8 mouse cellular contexts compared by ENCODE assay signal in the genomic region with DNA sequence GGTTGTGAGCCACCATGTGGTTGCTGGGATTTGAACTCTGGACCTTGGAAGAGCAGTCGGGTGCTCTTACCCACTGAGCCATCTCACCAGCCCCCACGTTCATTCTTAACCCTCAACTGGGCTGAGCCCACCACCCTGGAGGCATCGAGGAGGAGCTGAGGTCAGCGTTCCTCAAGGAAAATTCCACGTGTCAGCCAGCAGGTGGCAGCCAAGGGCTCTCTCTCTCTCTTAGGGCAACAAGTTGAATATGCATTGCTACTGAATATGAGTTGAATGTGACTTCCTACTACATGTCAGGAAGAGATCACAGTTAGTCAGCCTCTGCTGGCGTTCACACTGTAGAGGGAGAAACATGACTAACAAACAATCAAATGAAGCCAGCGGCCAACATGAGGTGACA. TPM values are rescaled to one million over a fixed set of nuclear protein-coding genes. Genes with fewer than 3 reads are reported as not detected.
DNase-seq lines count a peak whose midpoint lies in the region; ATAC-seq and TF ChIP-seq lines count a peak whose summit lies in the region.

No protein-coding gene starts in this region.

- no peak overlapping the region for H3K4me3 ChIP-seq in midbrain, embryonic 14.5 days (replicated peaks; ENCODE audit: low read depth, low read length)
- no peak overlapping the region for H3K4me3 ChIP-seq in midbrain, embryonic 16.5 days (ENCODE audit: low read depth, low read length)
- H3K4me3 ChIP-seq in embryonic fibroblast, embryonic 13.5 days (ENCODE audit: insufficient read depth, low read length) = no peak overlapping the region

- DNase-seq in gastrocnemius, adult 18-20 months (ENCODE audit: low spot score) = peak; percentile 61
- DNase-seq in gastrocnemius, postnatal 36 days = no peak
- peak; percentile 82 for DNase-seq in midbrain, embryonic 14.5 days
- peak; percentile 69 for DNase-seq in adrenal gland, postnatal 25 days
- DNase-seq in lung, postnatal 4 days = peak; percentile 47 to 68
- DNase-seq in thymus, postnatal 10 days (ENCODE audit: low spot score in 2 of 2) = peak; percentile 28 to 72

- no peak overlapping the region for H3K9ac ChIP-seq in midbrain, embryonic 14.5 days (replicated peaks; ENCODE audit: low read length)
- H3K9ac ChIP-seq in midbrain, embryonic 16.5 days (ENCODE audit: low read depth, low read length) = no peak overlapping the region

- peak; percentile 72; the same call in 1 of the 2 replicates for TF ChIP-seq CTCF in embryonic fibroblast, embryonic 13.5 days (IDR thresholded peaks at IDR 0.05; ENCODE audit: borderline replicate concordance, insufficient read depth, low read length)

- intact Hi-C loops in gastrocnemius, postnatal 36 days (cut with DNase I) = loop anchor here (10.0 kb wide), 1 partner anchor 213 kb away; no protein-coding TSS in a partner anchor

- H3K4me1 ChIP-seq in midbrain, embryonic 14.5 days (ENCODE audit: control insufficient read depth, insufficient read depth, low read length) = peaks cover 21% of the 10 kb centered on the region
- H3K4me1 ChIP-seq in midbrain, embryonic 16.5 days (ENCODE audit: control insufficient read depth, insufficient read depth, low read length) = peaks cover 20% of the 10 kb centered on the region
- no peaks in the 10 kb centered on the region for H3K4me1 ChIP-seq in embryonic fibroblast, embryonic 13.5 days (ENCODE audit: control insufficient read depth, insufficient read depth, low read length)

- H3K27ac ChIP-seq in midbrain, embryonic 14.5 days (replicated peaks; ENCODE audit: low read depth, low read length) = no peak overlapping the region
- H3K27ac ChIP-seq in midbrain, embryonic 16.5 days (ENCODE audit: low read length) = no peak overlapping the region
- H3K27ac ChIP-seq in embryonic fibroblast, embryonic 13.5 days (ENCODE audit: insufficient read depth, low read length) = no peak overlapping the region

- no peaks in the 10 kb centered on the region for H3K9me3 ChIP-seq in midbrain, embryonic 14.5 days (ENCODE audit: control insufficient read depth, low read length)
- H3K9me3 ChIP-seq in midbrain, embryonic 16.5 days (replicated peaks; ENCODE audit: control insufficient read depth, low read length, poor library complexity, severe bottlenecking) = no peaks in the 10 kb centered on the region

- peaks cover 53% of the 10 kb centered on the region for H3K27me3 ChIP-seq in midbrain, embryonic 14.5 days (ENCODE audit: control insufficient read depth, insufficient read depth, low read length)
- H3K27me3 ChIP-seq in midbrain, embryonic 16.5 days (ENCODE audit: control insufficient read depth, insufficient read depth, low read depth, low read length) = peaks cover 36% of the 10 kb centered on the region

- no peak for ATAC-seq in midbrain, embryonic 14.5 days (ENCODE audit: low FRiP score, low TSS enrichment)
- ATAC-seq in midbrain, embryonic 16.5 days = no peak

- no peak for TF ChIP-seq POLR2A in embryonic fibroblast, embryonic 13.5 days (IDR thresholded peaks at IDR 0.05; ENCODE audit: low read depth, low read length)

- 24% methylated on average over 7 of the region's 7 CpGs for WGBS in midbrain, embryonic 14.5 days
- WGBS in midbrain, embryonic 16.5 days = 22% methylated on average over 7 of the region's 7 CpGs

- no peak overlapping the region for H3K4me2 ChIP-seq in midbrain, embryonic 14.5 days (ENCODE audit: low read length)
- H3K4me2 ChIP-seq in midbrain, embryonic 16.5 days (ENCODE audit: low read length) = no peak overlapping the region

- no peaks in the 10 kb centered on the region for H3K36me3 ChIP-seq in midbrain, embryonic 14.5 days (ENCODE audit: control insufficient read depth, insufficient read depth, low read length)
- H3K36me3 ChIP-seq in midbrain, embryonic 16.5 days (ENCODE audit: control insufficient read depth, insufficient read depth, low read length) = no peaks in the 10 kb centered on the region

RNA-seq across cellular contexts. Expression of gene Fbxo2, which starts 7.9 kb away (rescaled TPM):
- total RNA-seq in gastrocnemius, adult 18-20 months (2021) = under 1 TPM; 0.18 to 0.28 TPM
- total RNA-seq in gastrocnemius, postnatal 36 days (2021) = not detected
- 3.2 and 4.0 TPM in 2 replicates for polyA plus RNA-seq in midbrain, embryonic 14.5 days (2014; fragmentation: Nextera tagmentation; extraction: Ambion mirVana)
- 5.6 and 9.4 TPM in 2 replicates for polyA plus RNA-seq in midbrain, embryonic 16.5 days (2015; fragmentation: Nextera tagmentation; extraction: Ambion mirVana)
- 4.5 and 4.7 TPM in 2 replicates for total RNA-seq in adrenal gland, postnatal 25 days (2021)
- polyA plus RNA-seq in embryonic fibroblast, embryonic 13.5 days (2011; ENCODE audit: insufficient read length, low read depth, missing spikeins) = 3.2 and 4.0 TPM in 2 replicates

RNA-seq across cellular contexts. Expression of gene Fbxo44, which starts 8.0 kb away (rescaled TPM):
- 1 to 10 TPM; 7.0 to 7.8 TPM for total RNA-seq in gastrocnemius, adult 18-20 months (2021)
- 1 to 10 TPM; 6.3 to 9.1 TPM for total RNA-seq in gastrocnemius, postnatal 36 days (2021)
- 102 and 106 TPM in 2 replicates for polyA plus RNA-seq in midbrain, embryonic 14.5 days (2014; fragmentation: Nextera tagmentation; extraction: Ambion mirVana)
- polyA plus RNA-seq in midbrain, embryonic 16.5 days (2015; fragmentation: Nextera tagmentation; extraction: Ambion mirVana) = 90.1 and 102 TPM in 2 replicates
- 7.0 and 14.6 TPM in 2 replicates for total RNA-seq in adrenal gland, postnatal 25 days (2021)
- polyA plus RNA-seq in embryonic fibroblast, embryonic 13.5 days (2011; ENCODE audit: insufficient read length, low read depth, missing spikeins) = 9.3 and 10.6 TPM in 2 replicates

RNA-seq across cellular contexts. Expression of gene Fbxo6, which starts 16.3 kb away (rescaled TPM):
- total RNA-seq in gastrocnemius, adult 18-20 months (2021) = 10 to 100 TPM; 41.9 to 45.7 TPM
- 10 to 100 TPM; 32.7 to 33.5 TPM for total RNA-seq in gastrocnemius, postnatal 36 days (2021)
- 18.7 and 22.8 TPM in 2 replicates for polyA plus RNA-seq in midbrain, embryonic 14.5 days (2014; fragmentation: Nextera tagmentation; extraction: Ambion mirVana)
- polyA plus RNA-seq in midbrain, embryonic 16.5 days (2015; fragmentation: Nextera tagmentation; extraction: Ambion mirVana) = 18.5 and 23.8 TPM in 2 replicates
- total RNA-seq in adrenal gland, postnatal 25 days (2021) = 45.2 and 55.3 TPM in 2 replicates
- polyA plus RNA-seq in embryonic fibroblast, embryonic 13.5 days (2011; ENCODE audit: insufficient read length, low read depth, missing spikeins) = 23.2 and 30.3 TPM in 2 replicates

RNA-seq across cellular contexts. Expression of gene Draxin, which starts 37.8 kb away (rescaled TPM):
- total RNA-seq in gastrocnemius, adult 18-20 months (2021) = under 1 TPM in 1 of 2 experiments, not detected in 1; 0.09 TPM
- total RNA-seq in gastrocnemius, postnatal 36 days (2021) = under 1 TPM in 1 of 2 experiments, not detected in 1; 0.10 TPM
- polyA plus RNA-seq in midbrain, embryonic 14.5 days (2014; fragmentation: Nextera tagmentation; extraction: Ambion mirVana) = 21.8 and 24.7 TPM in 2 replicates
- 11.8 and 11.9 TPM in 2 replicates for polyA plus RNA-seq in midbrain, embryonic 16.5 days (2015; fragmentation: Nextera tagmentation; extraction: Ambion mirVana)
- total RNA-seq in adrenal gland, postnatal 25 days (2021) = 0.15 and 0.24 TPM in 2 replicates
- polyA plus RNA-seq in embryonic fibroblast, embryonic 13.5 days (2011; ENCODE audit: insufficient read length, low read depth, missing spikeins) = 0.12 and 0.23 TPM in 2 replicates

RNA-seq across cellular contexts. Expression of gene Mad2l2, which starts 38.1 kb away (rescaled TPM):
- total RNA-seq in gastrocnemius, adult 18-20 months (2021) = 10 to 100 TPM; 13.5 to 15.7 TPM
- 10 to 100 TPM; 10.9 to 12.6 TPM for total RNA-seq in gastrocnemius, postnatal 36 days (2021)
- polyA plus RNA-seq in midbrain, embryonic 14.5 days (2014; fragmentation: Nextera tagmentation; extraction: Ambion mirVana) = 122 and 133 TPM in 2 replicates
- polyA plus RNA-seq in midbrain, embryonic 16.5 days (2015; fragmentation: Nextera tagmentation; extraction: Ambion mirVana) = 98.2 and 100 TPM in 2 replicates
- 16.2 and 20.3 TPM in 2 replicates for total RNA-seq in adrenal gland, postnatal 25 days (2021)
- polyA plus RNA-seq in embryonic fibroblast, embryonic 13.5 days (2011; ENCODE audit: insufficient read length, low read depth, missing spikeins) = 15.5 and 30.0 TPM in 2 replicates

Comparison
In these comparisons a context has a peak if more than half of its experiments do, and no peak if none do; other contexts are left out.
1. DNase-seq: peak in gastrocnemius, adult 18-20 months (single experiment), midbrain, embryonic 14.5 days (single experiment), adrenal gland, postnatal 25 days (single experiment), lung, postnatal 4 days (2 of 2) and thymus, postnatal 10 days (2 of 2); none in gastrocnemius, postnatal 36 days (0 of 2).